Mouse (Mus musculus) myocyte (in vitro differentiated cells): Measurements from ENCODE around the gene Spink2. TPM values are rescaled to one million over a fixed set of nuclear protein-coding genes. Genes with fewer than 3 reads are reported as not detected.
A peak's percentile ranks its signal among the peaks of the same experiment; 100 is the strongest.

ENCODE experiments used
- H3K27me3 ChIP-seq: one replicate; pipeline ENCODE4 v1.6.1; 2011; ENCODE audit not compliant: control insufficient read depth, insufficient read depth, insufficient read length
- H3K36me3 ChIP-seq: one replicate; pipeline ENCODE4 v1.6.1; 2011; ENCODE audit not compliant: control insufficient read depth, insufficient read depth
- H3K4me2 ChIP-seq: one replicate; pipeline ENCODE4 v1.6.1; 2011; ENCODE audit warnings: low read depth, control low read depth
- H3K4me3 ChIP-seq: one replicate; pipeline ENCODE4 v1.5.1; 2011; ENCODE audit warnings: mild to moderate bottlenecking, control low read depth, moderate library complexity
- H3K79me2 ChIP-seq: one replicate; pipeline ENCODE4 v1.6.1; 2011; ENCODE audit not compliant: control insufficient read depth, insufficient read depth
- H3ac ChIP-seq: one replicate; pipeline ENCODE4 v1.6.1; 2011; ENCODE audit not compliant: control insufficient read depth, insufficient read length
- CEBPB ChIP-seq: IDR thresholded peaks from 2 replicates; pipeline ENCODE4 v1.6.1; 2011; ENCODE audit warnings: mild to moderate bottlenecking, moderate library complexity; ENCODE audit not compliant: poor library complexity, insufficient read depth, severe bottlenecking
- E2F4 ChIP-seq: IDR thresholded peaks from one replicate; pipeline ENCODE4 v1.6.1; 2011; ENCODE audit warnings: mild to moderate bottlenecking, control low read depth, moderate library complexity; ENCODE audit not compliant: insufficient read depth
- MAX ChIP-seq: IDR thresholded peaks from one replicate; pipeline ENCODE4 v1.6.1; 2011; ENCODE audit warnings: low read depth, mild to moderate bottlenecking, control low read depth
- MYOD1 ChIP-seq, 3 experiments: IDR thresholded peaks; one replicate each; pipeline ENCODE4 v1.6.1; 2011; ENCODE audit warnings: control low read depth in 2 of 3, low read depth in 2 of 3, mild to moderate bottlenecking in 2 of 3, moderate library complexity in 1 of 3; ENCODE audit not compliant: insufficient read length in 2 of 3, control insufficient read depth in 1 of 3
- MYOG ChIP-seq, 3 experiments: IDR thresholded peaks; one replicate each; pipeline ENCODE4 v1.6.1; 2011; ENCODE audit warnings: control low read depth in 2 of 3, low read depth in 2 of 3, mild to moderate bottlenecking in 2 of 3; ENCODE audit not compliant: insufficient read length in 2 of 3, control insufficient read depth in 1 of 3, insufficient read depth in 1 of 3
- POLR2A ChIP-seq: IDR thresholded peaks from one replicate; pipeline ENCODE4 v1.6.1; 2011; ENCODE audit warnings: low read depth, mild to moderate bottlenecking, control low read depth, moderate library complexity; ENCODE audit not compliant: insufficient read length
- POLR2AphosphoS2 ChIP-seq: IDR thresholded peaks from one replicate; pipeline ENCODE4 v1.6.1; 2011; ENCODE audit warnings: low read depth, control low read depth; ENCODE audit not compliant: insufficient read length
- REST ChIP-seq: IDR thresholded peaks from one replicate; pipeline ENCODE4 v1.6.1; 2011; ENCODE audit warnings: mild to moderate bottlenecking, control low read depth, moderate library complexity; ENCODE audit not compliant: insufficient read depth, insufficient read length
- SRF ChIP-seq: IDR thresholded peaks from one replicate; pipeline ENCODE4 v1.6.1; 2011; ENCODE audit warnings: low read depth; ENCODE audit not compliant: control insufficient read depth, insufficient read length
- TCF12 ChIP-seq: IDR thresholded peaks from one replicate; pipeline ENCODE4 v1.6.1; 2011; ENCODE audit warnings: mild to moderate bottlenecking, control low read depth; ENCODE audit not compliant: poor library complexity, insufficient read depth, severe bottlenecking
- TCF3 ChIP-seq: IDR thresholded peaks from one replicate; pipeline ENCODE4 v1.6.1; 2011; ENCODE audit warnings: low read depth, control low read depth; ENCODE audit not compliant: insufficient read length
- USF1 ChIP-seq: IDR thresholded peaks from one replicate; pipeline ENCODE4 v1.6.1; 2011; ENCODE audit warnings: low read depth, mild to moderate bottlenecking, control low read depth, moderate library complexity
- polyA plus RNA-seq: library from polyadenylated mRNA; unstranded; fragments of >200 nt; fragmentation: generic; extraction: Trizol; gene quantifications from one replicate; pipeline ENCODE4 v1.2.1, GENCODE M21; 2012; ENCODE audit warnings: missing spikeins

Spink2 gene
- polyA plus RNA-seq, 1 experiment: not detected

- Histone ChIP-seq H3K4me3 (no peak overlapping the region), H3K36me3 (no peaks in the 10 kb centered on the region), H3K4me2 (no peak overlapping the region), H3ac (no peak overlapping the region), H3K79me2 (no peaks in the 10 kb centered on the region), H3K27me3 (peaks cover 13% of the 10 kb centered on the region)
- TF ChIP-seq MAX (no peak), TCF12 (no peak), E2F4 (no peak)
Measured at GRCm38 (mm10) chr5:77223043-77223975, 12.0 kb upstream of the Spink2 start.

GRCm38 (mm10) chr5:77217724-77218123 lies 6.5 kb upstream of the Spink2 start:
- Histone ChIP-seq H3K4me2 (peak overlapping the region; percentile 23), H3K27me3 (peaks cover 13% of the 10 kb centered on the region), H3K4me3 (no peak overlapping the region), H3K79me2 (no peaks in the 10 kb centered on the region), H3ac (no peak overlapping the region), H3K36me3 (no peaks in the 10 kb centered on the region)
- no peak for TF ChIP-seq TCF12
- no peak for TF ChIP-seq USF1
- TF ChIP-seq MAX: no peak
- TF ChIP-seq REST: no peak
- no peak for TF ChIP-seq POLR2AphosphoS2
- no peak for TF ChIP-seq SRF
- no peak for TF ChIP-seq MYOG (IDR thresholded peaks at IDR 0.05; ENCODE audit: control insufficient read depth in 1 of 3, insufficient read depth in 1 of 3, insufficient read length in 2 of 3, low read depth in 2 of 3)
- TF ChIP-seq CEBPB: no peak
- no peak for TF ChIP-seq TCF3
- TF ChIP-seq MYOD1 (IDR thresholded peaks at IDR 0.05; ENCODE audit: control insufficient read depth in 1 of 3, insufficient read length in 2 of 3, low read depth in 2 of 3): no peak
- TF ChIP-seq POLR2A: no peak
- no peak for TF ChIP-seq E2F4

GRCm38 (mm10) chr5:77217211-77217610 lies 5.9 kb upstream of the Spink2 start:
- TF ChIP-seq REST (no peak), USF1 (no peak), CEBPB (no peak), TCF3 (no peak), MAX (no peak), MYOD1 (IDR thresholded peaks at IDR 0.05; ENCODE audit: control insufficient read depth in 1 of 3, insufficient read length in 2 of 3, low read depth in 2 of 3) (no peak), SRF (no peak), POLR2A (no peak), MYOG (IDR thresholded peaks at IDR 0.05; ENCODE audit: control insufficient read depth in 1 of 3, insufficient read depth in 1 of 3, insufficient read length in 2 of 3, low read depth in 2 of 3) (no peak), E2F4 (no peak), TCF12 (no peak), POLR2AphosphoS2 (no peak)
- Histone ChIP-seq H3K4me3 (no peak overlapping the region), H3K27me3 (peaks cover 13% of the 10 kb centered on the region), H3K79me2 (no peaks in the 10 kb centered on the region), H3K36me3 (no peaks in the 10 kb centered on the region), H3ac (no peak overlapping the region), H3K4me2 (peak overlapping the region; percentile 23)

- H3K4me3 ChIP-seq: no peak overlapping the region
- TF ChIP-seq MYOD1 (IDR thresholded peaks at IDR 0.05; ENCODE audit: control insufficient read depth in 1 of 3, insufficient read length in 2 of 3, low read depth in 2 of 3) (no peak), TCF12 (no peak), USF1 (no peak), MAX (no peak), E2F4 (no peak), POLR2AphosphoS2 (no peak), CEBPB (no peak), MYOG (IDR thresholded peaks at IDR 0.05; ENCODE audit: control insufficient read depth in 1 of 3, insufficient read depth in 1 of 3, insufficient read length in 2 of 3, low read depth in 2 of 3) (no peak), POLR2A (no peak), REST (no peak), TCF3 (no peak), SRF (no peak)
- peaks cover 2% of the 10 kb centered on the region for H3K27me3 ChIP-seq
- no peaks in the 10 kb centered on the region for H3K79me2 ChIP-seq
- H3K36me3 ChIP-seq: no peaks in the 10 kb centered on the region
- no peak overlapping the region for H3ac ChIP-seq
- no peak overlapping the region for H3K4me2 ChIP-seq
Measured at GRCm38 (mm10) chr5:77206134-77206533, 5.1 kb downstream of the Spink2 start.

- no peaks in the 10 kb centered on the region for H3K79me2 ChIP-seq
- no peak overlapping the region for H3ac ChIP-seq
- no peaks in the 10 kb centered on the region for H3K36me3 ChIP-seq
- TF ChIP-seq MYOD1 (IDR thresholded peaks at IDR 0.05; ENCODE audit: control insufficient read depth in 1 of 3, insufficient read length in 2 of 3, low read depth in 2 of 3) (no peak), CEBPB (no peak), POLR2A (no peak), REST (no peak), TCF12 (no peak), E2F4 (no peak), MAX (no peak), MYOG (IDR thresholded peaks at IDR 0.05; ENCODE audit: control insufficient read depth in 1 of 3, insufficient read depth in 1 of 3, insufficient read length in 2 of 3, low read depth in 2 of 3) (no peak), TCF3 (no peak), SRF (no peak), POLR2AphosphoS2 (no peak)
- H3K27me3 ChIP-seq: no peaks in the 10 kb centered on the region
- H3K4me2 ChIP-seq: no peak overlapping the region
- no peak overlapping the region for H3K4me3 ChIP-seq
Measured at GRCm38 (mm10) chr5:77202238-77202637, 9.0 kb downstream of the Spink2 start.
